Mouse (Mus musculus): ENCODE data around the gene Fau. TPM values are rescaled to one million over a fixed set of nuclear protein-coding genes. Genes with fewer than 3 reads are reported as not detected.

Fau gene
- polyA plus RNA-seq, 1 experiment from 2014 or later = 1,054 TPM

DNA sequence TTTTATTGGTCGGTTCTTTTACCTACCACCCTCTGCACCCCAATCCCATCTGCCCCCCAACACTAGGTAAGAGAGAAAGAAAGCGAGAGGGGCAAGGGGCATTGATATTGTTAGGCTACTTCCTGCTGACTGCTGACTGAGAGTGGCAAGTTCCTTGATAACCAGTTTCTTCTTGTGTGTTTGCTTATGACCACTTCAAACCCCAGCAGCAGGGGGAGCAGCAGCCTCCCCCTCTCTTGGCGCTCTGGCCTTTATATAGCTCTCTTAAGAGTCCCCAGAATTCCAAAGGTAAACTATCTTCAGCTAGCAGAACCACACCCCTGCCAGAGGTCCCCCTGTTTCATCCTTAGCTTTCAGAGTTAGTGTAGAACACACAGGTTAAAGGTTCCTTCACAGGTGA, 37.4 kb upstream of the Fau start:
- no peak overlapping the region for H3K4me2 ChIP-seq (ENCODE audit: low read length)
- no peaks in the 10 kb centered on the region for H3K36me3 ChIP-seq (ENCODE audit: control insufficient read depth, insufficient read depth, low read length)
- DNase-seq (ENCODE audit: low spot score) (no peak), ATAC-seq (replicated peaks; ENCODE audit: low FRiP score, low TSS enrichment, low read depth) (no peak)
- no peak overlapping the region for H3K27ac ChIP-seq (ENCODE audit: low read depth)
- peaks cover 6% of the 10 kb centered on the region; the same call in 1 of the 2 replicates for H3K4me1 ChIP-seq (replicated peaks; ENCODE audit: control insufficient read depth, insufficient read depth, low read length)
- H3K27me3 ChIP-seq (replicated peaks; ENCODE audit: control insufficient read depth, insufficient read depth, low read length) = peaks cover 9% of the 10 kb centered on the region; the same call in 1 of the 2 replicates
- 55% methylated on average over 3 of the region's 3 CpGs for WGBS
- no peak overlapping the region for H3K4me3 ChIP-seq (ENCODE audit: low read depth, low read length)
- no peaks in the 10 kb centered on the region for H3K9me3 ChIP-seq (ENCODE audit: control insufficient read depth, low read length)
- H3K9ac ChIP-seq (ENCODE audit: low read length) = no peak overlapping the region

DNA sequence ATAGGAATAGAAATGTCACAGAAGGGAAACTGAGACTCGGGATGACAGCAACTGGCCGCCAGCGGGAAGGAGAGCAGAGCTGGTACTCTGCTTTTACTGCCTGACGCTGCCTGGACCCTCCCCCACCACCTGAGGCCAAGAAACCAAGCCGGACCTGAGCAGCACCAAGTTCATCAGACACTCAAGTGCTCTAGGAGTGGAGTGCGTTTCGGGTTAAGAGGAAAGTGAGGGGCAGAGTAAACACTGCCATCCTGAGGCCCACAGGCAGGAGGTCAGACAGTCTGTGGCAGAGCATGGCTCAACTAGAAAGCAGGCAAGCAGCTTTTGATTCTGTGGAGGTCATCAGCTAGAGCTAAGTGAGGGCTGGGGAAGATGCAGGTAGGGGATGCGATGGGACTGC, 34.6 kb upstream of the Fau start:
- 54% methylated on average over 8 of the region's 8 CpGs for WGBS
- Histone ChIP-seq H3K9ac (ENCODE audit: low read length) (no peak overlapping the region), H3K4me2 (ENCODE audit: low read length) (no peak overlapping the region), H3K36me3 (ENCODE audit: control insufficient read depth, insufficient read depth, low read length) (no peaks in the 10 kb centered on the region), H3K27ac (ENCODE audit: low read depth) (no peak overlapping the region), H3K4me1 (replicated peaks; ENCODE audit: control insufficient read depth, insufficient read depth, low read length) (no peaks in the 10 kb centered on the region), H3K27me3 (replicated peaks; ENCODE audit: control insufficient read depth, insufficient read depth, low read length) (no peaks in the 10 kb centered on the region), H3K9me3 (ENCODE audit: control insufficient read depth, low read length) (no peaks in the 10 kb centered on the region), H3K4me3 (ENCODE audit: low read depth, low read length) (no peak overlapping the region)
- no peak for DNase-seq (ENCODE audit: low spot score)
- no peak for ATAC-seq (replicated peaks; ENCODE audit: low FRiP score, low TSS enrichment, low read depth)

DNA sequence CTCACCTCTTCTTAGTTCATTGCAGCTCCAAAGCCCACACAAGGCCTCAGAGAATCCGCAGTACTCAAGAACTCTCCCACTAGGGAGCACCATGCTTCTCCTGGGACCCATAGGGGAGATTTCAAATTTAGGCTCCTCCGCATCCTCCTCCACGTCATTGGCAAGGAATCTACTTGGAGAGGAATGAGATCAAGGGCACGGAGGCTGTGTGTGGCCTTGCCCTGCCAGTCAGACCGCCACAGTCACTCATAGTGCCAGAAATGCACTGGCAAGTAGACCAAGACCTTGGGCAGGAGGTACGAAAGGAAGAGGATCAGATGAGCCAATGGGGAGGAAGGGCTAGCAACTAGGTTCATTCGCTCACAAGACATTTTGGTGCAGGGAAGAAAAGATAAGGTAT, 33.7 kb upstream of the Fau start:
- H3K36me3 ChIP-seq (ENCODE audit: control insufficient read depth, insufficient read depth, low read length) = no peaks in the 10 kb centered on the region
- ATAC-seq (replicated peaks; ENCODE audit: low FRiP score, low TSS enrichment, low read depth) (no peak), DNase-seq (ENCODE audit: low spot score) (no peak)
- H3K9me3 ChIP-seq (ENCODE audit: control insufficient read depth, low read length) = no peaks in the 10 kb centered on the region
- no peak overlapping the region for H3K9ac ChIP-seq (ENCODE audit: low read length)
- H3K27me3 ChIP-seq (replicated peaks; ENCODE audit: control insufficient read depth, insufficient read depth, low read length) = no peaks in the 10 kb centered on the region
- H3K4me1 ChIP-seq (replicated peaks; ENCODE audit: control insufficient read depth, insufficient read depth, low read length) = no peaks in the 10 kb centered on the region
- H3K4me2 ChIP-seq (ENCODE audit: low read length) = no peak overlapping the region
- no peak overlapping the region for H3K27ac ChIP-seq (ENCODE audit: low read depth)
- no peak overlapping the region for H3K4me3 ChIP-seq (ENCODE audit: low read depth, low read length)
- 82% methylated on average over 7 of the region's 7 CpGs for whole genome bisulfite sequencing

DNA sequence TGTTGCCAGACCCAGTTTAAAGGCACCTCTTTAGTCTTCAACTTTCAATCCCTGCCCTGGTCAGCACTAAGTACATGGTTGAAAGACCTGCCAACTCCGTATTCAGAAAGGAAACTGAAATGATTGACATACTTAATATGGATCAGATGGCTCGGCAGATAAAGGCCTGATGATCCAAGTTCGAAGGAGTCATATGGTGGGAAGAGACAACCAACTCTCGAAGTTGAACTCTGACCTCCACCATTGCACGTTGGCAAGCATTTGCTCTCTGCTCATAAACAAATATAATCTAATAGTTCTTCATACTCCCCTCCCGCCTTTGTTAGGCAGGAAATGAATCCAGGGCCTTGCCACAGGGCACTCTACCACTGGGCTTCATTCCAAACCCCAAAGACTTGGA, 28.7 kb upstream of the Fau start:
- H3K4me2 ChIP-seq (ENCODE audit: low read length) = no peak overlapping the region
- no peak for ATAC-seq (replicated peaks; ENCODE audit: low FRiP score, low TSS enrichment, low read depth)
- no peak overlapping the region for H3K27ac ChIP-seq (ENCODE audit: low read depth)
- H3K27me3 ChIP-seq (replicated peaks; ENCODE audit: control insufficient read depth, insufficient read depth, low read length) = no peaks in the 10 kb centered on the region
- DNase-seq (ENCODE audit: low spot score) = no peak
- no peaks in the 10 kb centered on the region for H3K4me1 ChIP-seq (replicated peaks; ENCODE audit: control insufficient read depth, insufficient read depth, low read length)
- no peaks in the 10 kb centered on the region for H3K36me3 ChIP-seq (ENCODE audit: control insufficient read depth, insufficient read depth, low read length)
- H3K9ac ChIP-seq (ENCODE audit: low read length) = no peak overlapping the region
- WGBS = 71% methylated on average over 6 of the region's 6 CpGs
- H3K9me3 ChIP-seq (ENCODE audit: control insufficient read depth, low read length) = no peaks in the 10 kb centered on the region
- H3K4me3 ChIP-seq (ENCODE audit: low read depth, low read length) = no peak overlapping the region

DNA sequence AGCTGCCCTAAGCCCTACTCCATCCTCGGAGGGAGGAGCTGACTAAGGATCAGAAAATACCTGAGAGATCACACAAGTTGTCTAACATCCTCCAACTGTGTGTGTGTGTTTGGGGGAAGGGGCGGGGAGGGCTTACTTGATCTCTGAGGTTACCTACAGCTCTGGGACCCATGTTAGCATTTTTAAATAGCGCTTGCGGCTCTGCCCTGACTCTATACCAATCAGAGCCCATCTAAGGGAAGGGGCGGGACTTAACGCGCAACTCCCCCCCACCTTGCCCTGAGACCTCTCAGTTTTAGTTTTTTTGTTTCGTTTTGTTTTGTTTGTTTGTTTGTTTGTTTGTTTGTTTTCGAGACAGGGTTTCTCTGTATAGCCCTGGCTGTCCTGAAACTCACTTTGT, 28.2 kb upstream of the Fau start:
- ATAC-seq (replicated peaks; ENCODE audit: low FRiP score, low TSS enrichment, low read depth) = no peak
- 74% methylated on average over 9 of the region's 9 CpGs for WGBS
- Histone ChIP-seq H3K27me3 (replicated peaks; ENCODE audit: control insufficient read depth, insufficient read depth, low read length) (no peaks in the 10 kb centered on the region), H3K36me3 (ENCODE audit: control insufficient read depth, insufficient read depth, low read length) (no peaks in the 10 kb centered on the region), H3K4me3 (ENCODE audit: low read depth, low read length) (no peak overlapping the region), H3K4me2 (ENCODE audit: low read length) (no peak overlapping the region), H3K9me3 (ENCODE audit: control insufficient read depth, low read length) (no peaks in the 10 kb centered on the region), H3K4me1 (replicated peaks; ENCODE audit: control insufficient read depth, insufficient read depth, low read length) (no peaks in the 10 kb centered on the region), H3K9ac (ENCODE audit: low read length) (no peak overlapping the region), H3K27ac (ENCODE audit: low read depth) (no peak overlapping the region)
- no peak for DNase-seq (ENCODE audit: low spot score)

DNA sequence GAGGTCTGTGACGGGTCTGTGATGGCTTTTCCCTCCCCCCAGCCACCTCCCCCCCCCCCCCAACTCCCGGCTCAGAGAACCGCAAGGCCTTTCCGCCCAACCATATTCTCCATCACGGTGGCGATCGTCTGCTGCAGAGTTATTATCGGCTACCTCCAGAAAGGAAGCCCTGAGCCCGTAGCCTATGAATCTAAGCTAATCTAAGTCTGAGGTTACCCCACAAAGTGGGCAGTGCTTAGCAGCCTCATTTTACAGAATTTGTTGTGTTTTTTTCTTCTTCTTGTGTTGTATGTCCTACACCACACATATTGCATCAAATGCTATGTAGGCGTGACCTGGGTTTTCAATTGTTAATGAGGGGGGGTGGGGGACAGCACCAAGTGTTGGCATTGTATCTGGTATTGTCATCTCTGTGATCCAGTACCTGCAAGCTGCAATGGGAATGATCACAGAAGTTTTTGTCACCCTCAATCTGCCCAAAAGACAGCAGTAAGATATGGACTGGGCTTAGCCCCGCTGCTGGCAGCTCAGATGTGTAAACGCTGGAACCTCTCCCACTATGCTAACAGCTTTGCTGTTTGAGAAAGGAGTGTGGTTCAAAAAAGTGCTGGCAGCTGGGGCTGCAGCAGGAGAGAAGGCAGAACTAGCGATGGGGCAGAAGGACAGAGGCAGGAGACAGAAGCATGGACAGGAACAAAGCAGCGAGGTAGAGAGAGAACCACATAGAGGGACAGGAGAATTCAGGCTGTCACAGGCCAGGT, 26.9 kb upstream of the Fau start:
- DNase-seq (ENCODE audit: low spot score) (no peak), ATAC-seq (replicated peaks; ENCODE audit: low FRiP score, low TSS enrichment, low read depth) (no peak)
- Histone ChIP-seq H3K9me3 (ENCODE audit: control insufficient read depth, low read length) (no peaks in the 10 kb centered on the region), H3K27ac (ENCODE audit: low read depth) (no peak overlapping the region), H3K4me1 (replicated peaks; ENCODE audit: control insufficient read depth, insufficient read depth, low read length) (no peaks in the 10 kb centered on the region), H3K9ac (ENCODE audit: low read length) (no peak overlapping the region), H3K36me3 (ENCODE audit: control insufficient read depth, insufficient read depth, low read length) (no peaks in the 10 kb centered on the region), H3K27me3 (replicated peaks; ENCODE audit: control insufficient read depth, insufficient read depth, low read length) (no peaks in the 10 kb centered on the region), H3K4me2 (ENCODE audit: low read length) (no peak overlapping the region), H3K4me3 (ENCODE audit: low read depth, low read length) (no peak overlapping the region)
- WGBS = 70% methylated on average over 14 of the region's 14 CpGs

DNA sequence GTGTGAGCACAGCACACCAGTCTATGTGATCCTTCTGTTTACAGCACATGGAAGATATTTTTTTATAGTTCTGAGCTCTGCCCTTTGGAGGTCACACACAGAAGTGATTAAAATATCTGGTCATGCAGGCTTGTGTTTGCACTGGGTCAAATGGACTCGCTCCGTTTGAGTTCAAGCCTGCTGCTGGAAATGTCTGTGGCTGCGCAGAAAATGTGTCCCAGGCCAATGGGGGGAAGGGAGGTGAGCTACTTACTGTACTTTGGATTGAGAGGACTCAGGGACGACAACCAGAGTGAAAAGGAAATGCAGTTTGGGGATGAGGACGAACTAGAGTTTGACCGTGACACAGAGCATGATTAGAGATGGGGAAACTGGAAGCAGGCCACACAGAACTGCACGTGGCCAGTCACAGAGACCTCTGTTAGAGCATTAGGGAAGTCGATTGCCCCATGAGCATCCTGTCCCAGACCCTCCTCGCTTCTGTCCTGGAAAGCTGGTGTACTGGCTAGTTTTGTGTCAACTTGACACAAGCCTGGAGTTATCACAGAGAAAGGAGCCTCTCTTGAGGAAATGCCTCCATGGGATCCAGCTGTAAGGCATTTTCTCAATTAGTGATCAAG, 21.6 kb upstream of the Fau start:
- Histone ChIP-seq H3K4me2 (ENCODE audit: low read length) (no peak overlapping the region), H3K36me3 (ENCODE audit: control insufficient read depth, insufficient read depth, low read length) (no peaks in the 10 kb centered on the region), H3K27ac (ENCODE audit: low read depth) (no peak overlapping the region), H3K4me1 (replicated peaks; ENCODE audit: control insufficient read depth, insufficient read depth, low read length) (no peaks in the 10 kb centered on the region), H3K9ac (ENCODE audit: low read length) (no peak overlapping the region), H3K9me3 (ENCODE audit: control insufficient read depth, low read length) (no peaks in the 10 kb centered on the region), H3K27me3 (replicated peaks; ENCODE audit: control insufficient read depth, insufficient read depth, low read length) (no peaks in the 10 kb centered on the region), H3K4me3 (ENCODE audit: low read depth, low read length) (no peak overlapping the region)
- 76% methylated on average over 9 of the region's 9 CpGs for WGBS
- DNase-seq (ENCODE audit: low spot score) = no peak
- ATAC-seq (replicated peaks; ENCODE audit: low FRiP score, low TSS enrichment, low read depth) = no peak

DNA sequence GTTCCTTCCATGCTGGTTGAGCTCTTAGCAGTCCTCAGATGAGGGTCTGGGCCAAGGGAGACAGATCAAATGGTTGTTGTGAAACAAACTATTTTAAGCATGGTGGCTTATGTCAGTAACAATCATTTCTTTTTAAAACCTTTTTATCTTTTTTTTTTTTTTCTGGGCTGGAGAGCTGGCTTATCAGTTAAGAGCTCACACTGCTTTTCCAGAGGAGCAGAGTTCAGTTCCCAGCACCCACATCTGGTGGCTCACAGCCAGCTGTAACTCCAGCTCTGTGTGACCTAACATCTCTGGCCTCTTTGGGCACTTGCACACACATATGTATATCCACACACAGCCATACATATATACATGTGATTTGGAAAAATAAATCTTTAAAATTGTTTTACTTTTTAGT, 19.9 kb upstream of the Fau start:
- DNase-seq (ENCODE audit: low spot score) = no peak
- Histone ChIP-seq H3K36me3 (ENCODE audit: control insufficient read depth, insufficient read depth, low read length) (no peaks in the 10 kb centered on the region), H3K27me3 (replicated peaks; ENCODE audit: control insufficient read depth, insufficient read depth, low read length) (no peaks in the 10 kb centered on the region), H3K4me1 (replicated peaks; ENCODE audit: control insufficient read depth, insufficient read depth, low read length) (no peaks in the 10 kb centered on the region), H3K9me3 (ENCODE audit: control insufficient read depth, low read length) (no peaks in the 10 kb centered on the region), H3K4me2 (ENCODE audit: low read length) (no peak overlapping the region), H3K9ac (ENCODE audit: low read length) (no peak overlapping the region), H3K4me3 (ENCODE audit: low read depth, low read length) (no peak overlapping the region), H3K27ac (ENCODE audit: low read depth) (no peak overlapping the region)
- ATAC-seq (replicated peaks; ENCODE audit: low FRiP score, low TSS enrichment, low read depth) = no peak

DNA sequence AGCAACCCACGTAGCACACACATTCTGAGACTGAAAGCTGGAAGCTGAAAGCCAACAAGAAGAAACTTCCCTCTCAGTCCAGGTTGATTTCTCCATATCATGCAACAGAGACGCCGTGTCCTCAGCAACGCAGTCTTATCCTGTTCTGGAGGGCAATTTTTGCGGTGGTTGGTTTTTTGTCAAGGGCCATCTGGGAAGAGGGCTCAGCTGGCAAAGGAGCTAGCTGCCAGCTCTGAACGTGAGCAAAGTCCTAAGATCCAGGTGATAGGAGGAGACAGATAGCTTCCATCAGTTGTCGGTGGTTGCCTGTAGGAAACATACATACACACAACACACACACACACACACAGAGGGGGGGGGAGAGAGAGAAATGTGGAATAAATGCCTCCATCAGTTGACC, 19.3 kb upstream of the Fau start:
- Histone ChIP-seq H3K4me2 (ENCODE audit: low read length) (no peak overlapping the region), H3K9ac (ENCODE audit: low read length) (no peak overlapping the region), H3K4me3 (ENCODE audit: low read depth, low read length) (no peak overlapping the region), H3K36me3 (ENCODE audit: control insufficient read depth, insufficient read depth, low read length) (no peaks in the 10 kb centered on the region), H3K27me3 (replicated peaks; ENCODE audit: control insufficient read depth, insufficient read depth, low read length) (no peaks in the 10 kb centered on the region), H3K27ac (ENCODE audit: low read depth) (no peak overlapping the region), H3K9me3 (ENCODE audit: control insufficient read depth, low read length) (no peaks in the 10 kb centered on the region), H3K4me1 (replicated peaks; ENCODE audit: control insufficient read depth, insufficient read depth, low read length) (no peaks in the 10 kb centered on the region)
- DNase-seq (ENCODE audit: low spot score) (no peak), ATAC-seq (replicated peaks; ENCODE audit: low FRiP score, low TSS enrichment, low read depth) (no peak)
- 81% methylated on average over 7 of the region's 7 CpGs for WGBS

All from intestine, embryonic 14.5 days (tissue).